Mouse (Mus musculus) heart, postnatal 4 days (tissue): ENCODE measurements around the gene Zswim5. TPM values are rescaled to one million over a fixed set of nuclear protein-coding genes. Genes with fewer than 3 reads are reported as not detected.
"Not testable (repeated sequence)": the region's sequence is repeated elsewhere in the genome, so short reads cannot be mapped to it uniquely, and the experiment has no call there.

Experiments used
- DNase-seq: peaks from one replicate; pipeline ENCODE4 v3.0.0; 2021
- total RNA-seq, 2 experiments: library from RNA; stranded (reverse); gene quantifications; 2 replicates each; pipeline ENCODE4 v1.2.3; 2021

Zswim5 gene
- total RNA-seq = 1 to 10 TPM; 2.1 to 2.4 TPM

GRCm38 (mm10) chr4:116876995-116877728, at the start of gene Zswim5:
Gene Zswim5, plus strand, starts transcription at chr4:116877376.
- DNase-seq = peak; percentile 58

- DNase-seq = peak; percentile 32
Measured at GRCm38 (mm10) chr4:116827819-116828218, 49.4 kb upstream of the Zswim5 start.

- no peak for DNase-seq
Measured at GRCm38 (mm10) chr4:116829364-116830069, 47.7 kb upstream of the Zswim5 start.

GRCm38 (mm10) chr4:116830070-116830368, 47.2 kb upstream of the Zswim5 start:
- no peak for DNase-seq

GRCm38 (mm10) chr4:116838999-116839398, 38.2 kb upstream of the Zswim5 start:
- DNase-seq = no peak

- DNase-seq = not testable (repeated sequence)
Measured at GRCm38 (mm10) chr4:116840096-116840495, 37.1 kb upstream of the Zswim5 start.

GRCm38 (mm10) chr4:116840841-116841240, 36.3 kb upstream of the Zswim5 start:
- no peak for DNase-seq

GRCm38 (mm10) chr4:116844324-116844723, 32.9 kb upstream of the Zswim5 start:
- DNase-seq = no peak

GRCm38 (mm10) chr4:116849901-116850300, 27.3 kb upstream of the Zswim5 start:
- DNase-seq = no peak

- DNase-seq = no peak
Measured at GRCm38 (mm10) chr4:116854286-116854685, 22.9 kb upstream of the Zswim5 start.

- DNase-seq = no peak
Measured at GRCm38 (mm10) chr4:116857203-116857602, 20.0 kb upstream of the Zswim5 start.

- no peak for DNase-seq
Measured at GRCm38 (mm10) chr4:116859711-116860110, 17.5 kb upstream of the Zswim5 start.

GRCm38 (mm10) chr4:116862023-116862422, 15.2 kb upstream of the Zswim5 start:
- no peak for DNase-seq

- DNase-seq = no peak
Measured at GRCm38 (mm10) chr4:116869898-116870297, 7.3 kb upstream of the Zswim5 start.

- no peak for DNase-seq
Measured at GRCm38 (mm10) chr4:116874595-116874994, 2.6 kb upstream of the Zswim5 start.

GRCm38 (mm10) chr4:116876630-116876994, 564 bp upstream of the Zswim5 start:
- DNase-seq = peak; percentile 24

- DNase-seq = peak; percentile 27
Measured at GRCm38 (mm10) chr4:116877729-116878321, 649 bp downstream of the Zswim5 start.

- no peak for DNase-seq
Measured at GRCm38 (mm10) chr4:116878491-116878890, 1.3 kb downstream of the Zswim5 start.

GRCm38 (mm10) chr4:116882679-116883078, 5.5 kb downstream of the Zswim5 start:
- DNase-seq = no peak

- DNase-seq = peak; percentile 15
Measured at GRCm38 (mm10) chr4:116894200-116895080, 17.3 kb downstream of the Zswim5 start.

- no peak for DNase-seq
Measured at GRCm38 (mm10) chr4:116910489-116911181, 33.5 kb downstream of the Zswim5 start.

GRCm38 (mm10) chr4:116911202-116911601, 34.0 kb downstream of the Zswim5 start:
- no peak for DNase-seq
